Mouse (Mus musculus) stomach, embryonic 15.5 days (tissue): ENCODE data around the gene Stat5b. TPM values are rescaled to one million over a fixed set of nuclear protein-coding genes. Genes with fewer than 3 reads are reported as not detected.

Source experiments
- ATAC-seq: fragments of 200-750 bp; cut with Nextera tagmentation; 2 replicates; pipeline ENCODE4 v1.8.0; 2017; ENCODE audit warnings: low read depth, moderate number of reproducible peaks, moderate TSS enrichment; ENCODE audit not compliant: insufficient read depth, low FRiP score
- H3K27ac ChIP-seq: fragments of 300-500 bp; sonication (generic); 2 replicates; pipeline ENCODE4 v1.5.1; 2015; ENCODE audit warnings: mild to moderate bottlenecking, inconsistent platforms
- H3K27me3 ChIP-seq: fragments of 300-500 bp; sonication (generic); replicated peaks from 2 replicates; pipeline ENCODE4 v1.6.1; 2015; ENCODE audit warnings: inconsistent platforms
- H3K36me3 ChIP-seq: fragments of 300-500 bp; sonication (generic); 2 replicates; pipeline ENCODE4 v1.6.1; 2015; ENCODE audit warnings: inconsistent platforms
- H3K4me1 ChIP-seq: fragments of 300-500 bp; sonication (generic); 2 replicates; pipeline ENCODE4 v1.6.1; 2015; ENCODE audit warnings: inconsistent platforms
- H3K4me2 ChIP-seq: fragments of 300-500 bp; sonication (generic); 2 replicates; pipeline ENCODE4 v1.6.1; 2015; ENCODE audit warnings: mild to moderate bottlenecking, inconsistent platforms
- H3K4me3 ChIP-seq: fragments of 300-500 bp; sonication (generic); replicated peaks from 2 replicates; pipeline ENCODE4 v1.5.1; 2015; ENCODE audit warnings: inconsistent platforms
- H3K9ac ChIP-seq: fragments of 300-500 bp; sonication (generic); 2 replicates; pipeline ENCODE4 v1.6.1; 2015; ENCODE audit warnings: inconsistent platforms
- H3K9me3 ChIP-seq: fragments of 300-500 bp; sonication (generic); 2 replicates; pipeline ENCODE4 v1.6.1; 2016; ENCODE audit warnings: inconsistent platforms
- WGBS: fragments of 180-500 bp; shearing (Covaris S2); methylation state at CpG from one replicate; pipeline ENCODE4 v1.1.7; 2015; 5-methylcytosine and 5-hydroxymethylcytosine counted together
- polyA plus RNA-seq: library from polyadenylated mRNA; unstranded; fragments of >200 nt; fragmentation: Nextera tagmentation; extraction: Ambion mirVana; gene quantifications from 2 replicates; pipeline ENCODE4 v1.2.1, GENCODE M21; 2015

Gene Stat5b
- polyA plus RNA-seq, 1 experiment from 2014 or later = 27.5 TPM

GRCm38 (mm10) chr11:100831396-100831795, 19.1 kb downstream of the Stat5b start:
- 80% methylated on average over 10 of the region's 10 CpGs for WGBS
- Histone ChIP-seq H3K9ac (no peak overlapping the region), H3K9me3 (no peaks in the 10 kb centered on the region), H3K36me3 (no peaks in the 10 kb centered on the region), H3K27me3 (no peaks in the 10 kb centered on the region), H3K4me3 (no peak overlapping the region), H3K4me2 (no peak overlapping the region), H3K4me1 (peaks cover 6% of the 10 kb centered on the region; the same call in 1 of the 2 replicates), H3K27ac (no peak overlapping the region)
- ATAC-seq = no peak

GRCm38 (mm10) chr11:100829691-100830090, 20.8 kb downstream of the Stat5b start:
- Histone ChIP-seq H3K9me3 (no peaks in the 10 kb centered on the region), H3K4me2 (no peak overlapping the region), H3K27me3 (no peaks in the 10 kb centered on the region), H3K27ac (no peak overlapping the region), H3K4me1 (peaks cover 6% of the 10 kb centered on the region; the same call in 1 of the 2 replicates), H3K4me3 (no peak overlapping the region), H3K36me3 (no peaks in the 10 kb centered on the region), H3K9ac (no peak overlapping the region)
- no peak for ATAC-seq
- WGBS = 75% methylated on average over 12 of the region's 12 CpGs

- no peak for ATAC-seq
- no peak overlapping the region for H3K4me3 ChIP-seq
Observed at GRCm38 (mm10) chr11:100828676-100829151, 21.8 kb downstream of the Stat5b start.

GRCm38 (mm10) chr11:100826161-100826866, 24.2 kb downstream of the Stat5b start:
- no peak overlapping the region for H3K4me2 ChIP-seq
- no peak overlapping the region for H3K9ac ChIP-seq
- no peak overlapping the region for H3K4me3 ChIP-seq
- H3K36me3 ChIP-seq = no peaks in the 10 kb centered on the region
- H3K27me3 ChIP-seq = no peaks in the 10 kb centered on the region
- 78% methylated on average over 13 of the region's 13 CpGs for WGBS
- H3K9me3 ChIP-seq = no peaks in the 10 kb centered on the region
- no peak overlapping the region for H3K27ac ChIP-seq
- no peak for ATAC-seq
- H3K4me1 ChIP-seq = no peaks in the 10 kb centered on the region

More at GRCm38 (mm10) chr11:100828676-100829151, 21.8 kb downstream of the Stat5b start:
- Histone ChIP-seq H3K4me2 (no peak overlapping the region), H3K4me1 (peaks cover 6% of the 10 kb centered on the region; the same call in 1 of the 2 replicates), H3K27ac (no peak overlapping the region), H3K9me3 (no peaks in the 10 kb centered on the region), H3K36me3 (no peaks in the 10 kb centered on the region), H3K9ac (no peak overlapping the region), H3K27me3 (no peaks in the 10 kb centered on the region)
- WGBS = 60% methylated on average over 10 of the region's 10 CpGs

- Histone ChIP-seq H3K36me3 (no peaks in the 10 kb centered on the region), H3K27me3 (no peaks in the 10 kb centered on the region), H3K9me3 (no peaks in the 10 kb centered on the region), H3K9ac (no peak overlapping the region), H3K4me2 (no peak overlapping the region), H3K4me3 (no peak overlapping the region), H3K27ac (no peak overlapping the region), H3K4me1 (no peaks in the 10 kb centered on the region)
- no peak for ATAC-seq
- 82% methylated on average over 9 of the region's 9 CpGs for WGBS
Observed at GRCm38 (mm10) chr11:100825451-100825850, 25.1 kb downstream of the Stat5b start.

- 83% methylated on average over 7 of the region's 7 CpGs for WGBS
Observed at GRCm38 (mm10) chr11:100824496-100824895, 26.0 kb downstream of the Stat5b start.

GRCm38 (mm10) chr11:100823543-100824313, 26.8 kb downstream of the Stat5b start:
- WGBS = 67% methylated on average over 8 of the region's 8 CpGs
- no peak overlapping the region for H3K4me3 ChIP-seq
- no peak overlapping the region for H3K4me2 ChIP-seq
- H3K36me3 ChIP-seq = no peaks in the 10 kb centered on the region
- no peaks in the 10 kb centered on the region for H3K9me3 ChIP-seq
- no peaks in the 10 kb centered on the region for H3K4me1 ChIP-seq
- ATAC-seq = no peak
- no peak overlapping the region for H3K27ac ChIP-seq
- H3K9ac ChIP-seq = no peak overlapping the region
- H3K27me3 ChIP-seq = no peaks in the 10 kb centered on the region

More at GRCm38 (mm10) chr11:100824496-100824895, 26.0 kb downstream of the Stat5b start:
- H3K27ac ChIP-seq = no peak overlapping the region
- no peak overlapping the region for H3K4me3 ChIP-seq
- no peak overlapping the region for H3K9ac ChIP-seq
- no peak for ATAC-seq
- no peaks in the 10 kb centered on the region for H3K4me1 ChIP-seq
- H3K4me2 ChIP-seq = no peak overlapping the region
- no peaks in the 10 kb centered on the region for H3K36me3 ChIP-seq
- no peaks in the 10 kb centered on the region for H3K27me3 ChIP-seq
- H3K9me3 ChIP-seq = no peaks in the 10 kb centered on the region

GRCm38 (mm10) chr11:100822365-100822764, 28.2 kb downstream of the Stat5b start:
- no peaks in the 10 kb centered on the region for H3K9me3 ChIP-seq
- H3K36me3 ChIP-seq = no peaks in the 10 kb centered on the region
- H3K27me3 ChIP-seq = no peaks in the 10 kb centered on the region
- no peak for ATAC-seq
- H3K4me2 ChIP-seq = no peak overlapping the region
- H3K4me1 ChIP-seq = no peaks in the 10 kb centered on the region; the same call in 1 of the 2 replicates
- 58% methylated on average over 12 of the region's 12 CpGs for WGBS
- no peak overlapping the region for H3K4me3 ChIP-seq
- H3K9ac ChIP-seq = no peak overlapping the region
- no peak overlapping the region for H3K27ac ChIP-seq

GRCm38 (mm10) chr11:100821605-100822220, 28.8 kb downstream of the Stat5b start:
- no peak overlapping the region for H3K27ac ChIP-seq
- 87% methylated on average over 13 of the region's 13 CpGs for WGBS
- ATAC-seq = no peak

GRCm38 (mm10) chr11:100820047-100820446, 30.5 kb downstream of the Stat5b start:
- no peak overlapping the region for H3K4me3 ChIP-seq
- H3K36me3 ChIP-seq = no peaks in the 10 kb centered on the region
- no peaks in the 10 kb centered on the region for H3K9me3 ChIP-seq
- no peak overlapping the region for H3K27ac ChIP-seq
- H3K4me2 ChIP-seq = no peak overlapping the region
- no peaks in the 10 kb centered on the region for H3K27me3 ChIP-seq
- H3K4me1 ChIP-seq = no peaks in the 10 kb centered on the region; the same call in 1 of the 2 replicates
- WGBS = 90% methylated on average over 8 of the region's 8 CpGs
- ATAC-seq = no peak
- no peak overlapping the region for H3K9ac ChIP-seq

More at GRCm38 (mm10) chr11:100821605-100822220, 28.8 kb downstream of the Stat5b start:
- no peak overlapping the region for H3K9ac ChIP-seq
- no peak overlapping the region for H3K4me2 ChIP-seq
- H3K9me3 ChIP-seq = no peaks in the 10 kb centered on the region
- no peaks in the 10 kb centered on the region for H3K27me3 ChIP-seq
- H3K4me1 ChIP-seq = no peaks in the 10 kb centered on the region; the same call in 1 of the 2 replicates
- H3K4me3 ChIP-seq = no peak overlapping the region
- H3K36me3 ChIP-seq = no peaks in the 10 kb centered on the region

GRCm38 (mm10) chr11:100819626-100820025, 30.9 kb downstream of the Stat5b start:
- 87% methylated on average over 16 of the region's 16 CpGs for WGBS
- ATAC-seq = no peak
- no peak overlapping the region for H3K9ac ChIP-seq
- H3K4me3 ChIP-seq = no peak overlapping the region
- no peak overlapping the region for H3K4me2 ChIP-seq
- no peak overlapping the region for H3K27ac ChIP-seq
- no peaks in the 10 kb centered on the region; the same call in 1 of the 2 replicates for H3K4me1 ChIP-seq
- H3K9me3 ChIP-seq = no peaks in the 10 kb centered on the region
- H3K27me3 ChIP-seq = no peaks in the 10 kb centered on the region
- H3K36me3 ChIP-seq = no peaks in the 10 kb centered on the region
